In the genomic region with DNA sequence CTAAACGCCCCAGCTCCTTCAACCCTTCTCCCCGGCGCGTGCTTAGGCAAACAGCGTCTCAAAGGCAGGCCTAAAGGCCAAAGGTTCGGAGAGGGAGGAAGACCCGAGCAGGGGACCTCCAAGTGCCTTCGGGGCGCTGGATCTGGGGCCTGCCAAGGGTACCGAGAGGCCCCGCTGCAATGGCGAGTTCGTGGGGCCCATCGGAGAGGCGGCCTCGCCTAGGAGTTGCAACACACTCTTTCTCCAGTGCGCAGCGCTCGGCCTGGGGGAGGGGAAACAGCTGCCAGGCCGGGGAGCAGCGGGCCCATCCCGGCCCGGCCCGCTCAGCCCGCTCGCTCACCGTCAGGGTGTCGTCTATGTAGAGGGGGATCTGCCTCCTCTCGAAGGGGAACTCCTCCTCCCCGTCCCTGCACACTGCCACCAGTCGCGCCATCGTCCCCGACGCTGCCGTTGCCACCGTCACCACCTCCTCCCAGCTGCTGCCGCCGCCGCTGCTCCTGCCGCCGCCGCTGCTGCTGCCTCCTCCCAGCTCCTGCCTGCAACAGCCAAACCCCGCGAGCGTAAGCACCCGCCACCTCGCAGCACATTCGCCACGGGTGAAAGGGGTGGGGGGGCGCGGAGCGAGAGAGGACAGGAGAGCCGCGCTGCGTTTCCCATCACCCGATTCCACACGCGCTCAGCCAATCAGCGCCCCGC, we compare ENCODE assay signal across 8 mouse cellular contexts. TPM values are rescaled to one million over a fixed set of nuclear protein-coding genes. Genes with fewer than 3 reads are reported as not detected.
DNase-seq lines count a peak whose midpoint lies in the region; ATAC-seq and TF ChIP-seq lines count a peak whose summit lies in the region.

No protein-coding gene starts in this region.

- peak overlapping the region; percentile 93 for H3K9ac ChIP-seq in heart, embryonic 11.5 days (ENCODE audit: low read depth, low read length)
- peak overlapping the region; percentile 87 for H3K9ac ChIP-seq in kidney, embryonic 15.5 days

- 0% methylated on average over 56 of the region's 61 CpGs for WGBS in heart, embryonic 11.5 days (ENCODE audit: insufficient replicate concordance)
- under 1% methylated on average over 59 of the region's 61 CpGs for WGBS in kidney, embryonic 15.5 days

- H3K4me2 ChIP-seq in heart, embryonic 11.5 days, result peak overlapping the region; percentile 85
- H3K4me2 ChIP-seq in kidney, embryonic 15.5 days, result peak overlapping the region; percentile 77

- H3K9me3 ChIP-seq in heart, embryonic 11.5 days (replicated peaks; ENCODE audit: control insufficient read depth, low read length), result no peaks in the 10 kb centered on the region
- H3K9me3 ChIP-seq in kidney, embryonic 15.5 days (replicated peaks), result no peaks in the 10 kb centered on the region

- no peak for TF ChIP-seq CTCF in C2C12 (IDR thresholded peaks at IDR 0.05; ENCODE audit: control insufficient read depth, insufficient read depth, insufficient read length)

- peak; percentile 58 for ATAC-seq in erythroblast, adult 5-6 weeks (replicated peaks; ENCODE audit: low FRiP score, poor library complexity, severe bottlenecking)
- peak; percentile 77 for ATAC-seq in heart, embryonic 11.5 days (replicated peaks; ENCODE audit: insufficient number of reproducible peaks, low FRiP score, low TSS enrichment)
- peak; percentile 79 for ATAC-seq in kidney, embryonic 15.5 days (replicated peaks; ENCODE audit: low FRiP score)

- peak overlapping the region; percentile 96 for H3K4me3 ChIP-seq in C2C12 (ENCODE audit: insufficient read depth, poor library complexity, severe bottlenecking)
- peak overlapping the region; percentile 84 for H3K4me3 ChIP-seq in heart, embryonic 11.5 days (ENCODE audit: low read depth, low read length)
- H3K4me3 ChIP-seq in kidney, embryonic 15.5 days (replicated peaks), result peak overlapping the region; percentile 96

- H3K79me3 ChIP-seq in C2C12 (ENCODE audit: low read depth), result peaks cover 64% of the 10 kb centered on the region

- peak overlapping the region; percentile 74 for H3ac ChIP-seq in C2C12 (ENCODE audit: control insufficient read depth, insufficient read length, low read depth)

- peaks cover 80% of the 10 kb centered on the region for H3K79me2 ChIP-seq in C2C12 (ENCODE audit: control insufficient read depth, insufficient read depth)

- no peaks in the 10 kb centered on the region for H3K27me3 ChIP-seq in C2C12 (ENCODE audit: control insufficient read depth, insufficient read depth, insufficient read length)
- H3K27me3 ChIP-seq in heart, embryonic 11.5 days (ENCODE audit: control insufficient read depth, insufficient read depth, low read length), result no peaks in the 10 kb centered on the region
- H3K27me3 ChIP-seq in kidney, embryonic 15.5 days, result no peaks in the 10 kb centered on the region

- peak; percentile 98 for DNase-seq in brain, adult 2 months (ENCODE audit: low read depth, low spot score)
- peak; percentile 94 for DNase-seq in liver
- peak; percentile 87 to 90 for DNase-seq in monocyte, adult 2 months (ENCODE audit: low read depth in 1 of 2, low spot score in 2 of 2)
- DNase-seq in spleen, postnatal 14 days (ENCODE audit: low spot score in 2 of 2), result peak; percentile 81 to 90

- peaks cover 46% of the 10 kb centered on the region for H3K36me3 ChIP-seq in C2C12 (ENCODE audit: control insufficient read depth, insufficient read depth)
- no peaks in the 10 kb centered on the region for H3K36me3 ChIP-seq in heart, embryonic 11.5 days (ENCODE audit: control insufficient read depth, insufficient read depth, low read length)
- peaks cover 12% of the 10 kb centered on the region; the same call in 1 of the 2 replicates for H3K36me3 ChIP-seq in kidney, embryonic 15.5 days

- H3K4me1 ChIP-seq in heart, embryonic 11.5 days (ENCODE audit: control insufficient read depth, insufficient read depth, low read length), result peaks cover 9% of the 10 kb centered on the region
- H3K4me1 ChIP-seq in kidney, embryonic 15.5 days, result peaks cover 19% of the 10 kb centered on the region

- H3K27ac ChIP-seq in heart, embryonic 11.5 days (ENCODE audit: low read depth, low read length), result peak overlapping the region; percentile 99
- H3K27ac ChIP-seq in kidney, embryonic 15.5 days, result peak overlapping the region; percentile 99

TF ChIP-seq in C2C12, 6 proteins besides CTCF, POLR2A, EP300 and RAD21:
- TF ChIP-seq MAX (IDR thresholded peaks at IDR 0.05), result peak; percentile 20
- no peak for TF ChIP-seq MYOD1 (IDR thresholded peaks at IDR 0.05; ENCODE audit: control insufficient read depth, insufficient read length, low read depth)
- TF ChIP-seq CEBPB (IDR thresholded peaks at IDR 0.05; ENCODE audit: low read depth), result peak; percentile 71
- TF ChIP-seq MYOG (IDR thresholded peaks at IDR 0.05; ENCODE audit: control insufficient read depth, extremely low read depth, insufficient read length), result no peak
- TF ChIP-seq FOSL1 (IDR thresholded peaks at IDR 0.05; ENCODE audit: insufficient read depth, low read length, poor library complexity, severe bottlenecking), result no peak
- TF ChIP-seq USF1 (IDR thresholded peaks at IDR 0.05; ENCODE audit: low read depth), result no peak

RNA-seq across cellular contexts. Expression of a gene that starts 0.9 kb away (rescaled TPM):
- polyA plus RNA-seq in C2C12 (2012; fragmentation: generic; extraction: Trizol), result 21.1 TPM
- 150 and 159 TPM in 2 replicates for total RNA-seq in erythroblast, adult 5-6 weeks (2015; ENCODE audit: low replicate concordance)
- total RNA-seq in erythroblast, adult 5-6 weeks (2017; ENCODE audit: low replicate concordance), result 179 and 325 TPM in 2 replicates
- 52.4 and 54.8 TPM in 2 replicates for polyA plus RNA-seq in heart, embryonic 11.5 days (2014; fragmentation: Nextera tagmentation; extraction: Ambion mirVana)
- 66.2 and 68.1 TPM in 2 replicates for polyA plus RNA-seq in kidney, embryonic 15.5 days (2015; fragmentation: Nextera tagmentation; extraction: Ambion mirVana)

RNA-seq across cellular contexts. Expression of a gene that starts 10.3 kb away (rescaled TPM):
- 13.2 TPM for polyA plus RNA-seq in C2C12 (2012; fragmentation: generic; extraction: Trizol)
- total RNA-seq in erythroblast, adult 5-6 weeks (2015; ENCODE audit: low replicate concordance), result 2.3 and 4.8 TPM in 2 replicates
- 0.94 and 3.6 TPM in 2 replicates for total RNA-seq in erythroblast, adult 5-6 weeks (2017; ENCODE audit: low replicate concordance)
- polyA plus RNA-seq in heart, embryonic 11.5 days (2014; fragmentation: Nextera tagmentation; extraction: Ambion mirVana), result 7.2 and 7.7 TPM in 2 replicates
- 11.1 and 12.3 TPM in 2 replicates for polyA plus RNA-seq in kidney, embryonic 15.5 days (2015; fragmentation: Nextera tagmentation; extraction: Ambion mirVana)

RNA-seq across cellular contexts. Expression of a gene that starts 10.4 kb away (rescaled TPM):
- polyA plus RNA-seq in C2C12 (2012; fragmentation: generic; extraction: Trizol), result 3.9 TPM
- 0.63 and 0.96 TPM in 2 replicates for total RNA-seq in erythroblast, adult 5-6 weeks (2015; ENCODE audit: low replicate concordance)
- 1.2 and 2.6 TPM in 2 replicates for total RNA-seq in erythroblast, adult 5-6 weeks (2017; ENCODE audit: low replicate concordance)
- 2.0 and 4.0 TPM in 2 replicates for polyA plus RNA-seq in heart, embryonic 11.5 days (2014; fragmentation: Nextera tagmentation; extraction: Ambion mirVana)
- polyA plus RNA-seq in kidney, embryonic 15.5 days (2015; fragmentation: Nextera tagmentation; extraction: Ambion mirVana), result 3.7 and 4.9 TPM in 2 replicates

RNA-seq across cellular contexts. Expression of a gene that starts 40.9 kb away (rescaled TPM):
- 5.5 TPM for polyA plus RNA-seq in C2C12 (2012; fragmentation: generic; extraction: Trizol)
- 897 and 1,040 TPM in 2 replicates for total RNA-seq in erythroblast, adult 5-6 weeks (2015; ENCODE audit: low replicate concordance)
- 707 and 838 TPM in 2 replicates for total RNA-seq in erythroblast, adult 5-6 weeks (2017; ENCODE audit: low replicate concordance)
- 34.3 and 43.5 TPM in 2 replicates for polyA plus RNA-seq in heart, embryonic 11.5 days (2014; fragmentation: Nextera tagmentation; extraction: Ambion mirVana)
- 11.6 and 15.7 TPM in 2 replicates for polyA plus RNA-seq in kidney, embryonic 15.5 days (2015; fragmentation: Nextera tagmentation; extraction: Ambion mirVana)

RNA-seq across cellular contexts. Expression of a gene that starts 46.5 kb away (rescaled TPM):
- polyA plus RNA-seq in C2C12 (2012; fragmentation: generic; extraction: Trizol), result 39.2 TPM
- total RNA-seq in erythroblast, adult 5-6 weeks (2015; ENCODE audit: low replicate concordance), result 1.5 and 6.5 TPM in 2 replicates
- 3.7 and 9.1 TPM in 2 replicates for total RNA-seq in erythroblast, adult 5-6 weeks (2017; ENCODE audit: low replicate concordance)
- polyA plus RNA-seq in heart, embryonic 11.5 days (2014; fragmentation: Nextera tagmentation; extraction: Ambion mirVana), result 44.7 and 46.2 TPM in 2 replicates
- 60.0 and 65.0 TPM in 2 replicates for polyA plus RNA-seq in kidney, embryonic 15.5 days (2015; fragmentation: Nextera tagmentation; extraction: Ambion mirVana)

Comparison
In these comparisons a context has a peak if more than half of its experiments do, and no peak if none do; other contexts are left out.
1. Peak in every context shown above with its lines: DNase-seq, ATAC-seq, H3K4me3 ChIP-seq and H3K27ac ChIP-seq.